Mouse (Mus musculus) limb, embryonic 12.5 days (tissue): ENCODE data around the gene Nprl2. TPM values are rescaled to one million over a fixed set of nuclear protein-coding genes. Genes with fewer than 3 reads are reported as not detected.
"Not testable (repeated sequence)": the region's sequence is repeated elsewhere in the genome, so short reads cannot be mapped to it uniquely, and the experiment has no call there.

ENCODE experiments used
- ATAC-seq: fragments of 200-750 bp; cut with Nextera tagmentation; 2 replicates; pipeline ENCODE4 v1.8.0; 2017; ENCODE audit warnings: low read depth, moderate TSS enrichment; ENCODE audit not compliant: insufficient number of reproducible peaks, insufficient read depth, low FRiP score, low TSS enrichment
- H3K27ac ChIP-seq: fragments of 300-500 bp; sonication (generic); 2 replicates; pipeline ENCODE4 v1.5.1; 2016; ENCODE audit warnings: mild to moderate bottlenecking, moderate library complexity
- H3K27me3 ChIP-seq: fragments of 300-500 bp; sonication (generic); 2 replicates; pipeline ENCODE4 v1.6.1; 2016; ENCODE audit warnings: mild to moderate bottlenecking, moderate library complexity
- H3K36me3 ChIP-seq: fragments of 300-500 bp; sonication (generic); 2 replicates; pipeline ENCODE4 v1.6.1; 2016; ENCODE audit warnings: mild to moderate bottlenecking, moderate library complexity
- H3K4me1 ChIP-seq: fragments of 300-500 bp; sonication (generic); replicated peaks from 2 replicates; pipeline ENCODE4 v1.6.1; 2016
- H3K4me2 ChIP-seq: fragments of 300-500 bp; sonication (generic); 2 replicates; pipeline ENCODE4 v1.6.1; 2016; ENCODE audit warnings: mild to moderate bottlenecking, moderate library complexity
- H3K4me3 ChIP-seq: fragments of 300-500 bp; sonication (generic); replicated peaks from 2 replicates; pipeline ENCODE4 v1.5.1; 2016; ENCODE audit warnings: mild to moderate bottlenecking
- H3K9ac ChIP-seq: fragments of 300-500 bp; sonication (generic); replicated peaks from 2 replicates; pipeline ENCODE4 v1.6.1; 2016; ENCODE audit warnings: mild to moderate bottlenecking, moderate library complexity
- H3K9me3 ChIP-seq: fragments of 300-500 bp; sonication (generic); 2 replicates; pipeline ENCODE4 v1.6.1; 2016; ENCODE audit warnings: mild to moderate bottlenecking, moderate library complexity
- WGBS: fragments of 180-500 bp; shearing (Covaris S2); methylation state at CpG from one replicate; pipeline ENCODE4 v1.1.7; 2016; 5-methylcytosine and 5-hydroxymethylcytosine counted together
- polyA plus RNA-seq: library from polyadenylated mRNA; unstranded; fragments of >200 nt; fragmentation: Nextera tagmentation; extraction: Ambion mirVana; gene quantifications from 2 replicates; pipeline ENCODE4 v1.2.1, GENCODE M21; 2016

Nprl2 gene
- polyA plus RNA-seq, 1 experiment from 2014 or later, result 38.6 TPM

- Histone ChIP-seq H3K4me3 (peak overlapping the region; percentile 81), H3K9ac (peak overlapping the region; percentile 88), H3K36me3 (peaks cover 61% of the 10 kb centered on the region), H3K9me3 (no peaks in the 10 kb centered on the region), H3K27me3 (no peaks in the 10 kb centered on the region), H3K27ac (peak overlapping the region; percentile 90), H3K4me2 (peak overlapping the region; percentile 96), H3K4me1 (peaks cover 40% of the 10 kb centered on the region)
- 48% methylated on average over 13 of the region's 13 CpGs for WGBS
- no peak for ATAC-seq
Measured at GRCm38 (mm10) chr9:107570016-107570415, 28.0 kb downstream of the Nprl2 start.

DNA sequence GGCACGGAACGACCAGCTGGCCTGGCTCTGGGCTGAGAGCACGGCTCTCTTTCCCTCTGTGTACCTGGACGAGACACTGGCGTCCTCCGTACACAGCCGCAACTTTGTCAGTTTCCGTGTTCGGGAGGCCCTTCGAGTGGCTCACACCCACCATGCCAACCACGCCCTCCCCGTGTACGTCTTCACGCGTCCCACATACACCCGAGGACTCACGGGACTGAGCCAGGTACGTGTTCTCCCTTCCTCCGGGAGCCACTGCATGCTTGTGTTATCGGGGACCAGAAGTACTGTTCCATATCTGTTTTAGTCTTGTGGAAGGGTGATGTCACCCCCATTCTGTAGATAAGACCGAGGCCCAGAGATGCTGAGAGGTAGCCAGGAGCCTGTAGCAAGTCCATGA, 28.8 kb downstream of the Nprl2 start:
- WGBS, result 93% methylated on average over 21 of the region's 21 CpGs
- Histone ChIP-seq H3K36me3 (peaks cover 55% of the 10 kb centered on the region), H3K4me3 (peak overlapping the region; percentile 81), H3K9me3 (no peaks in the 10 kb centered on the region), H3K4me2 (peak overlapping the region; percentile 96), H3K27ac (0 out of 2 replicates have a peak overlapping the region, but pooled peaks have one; percentile 4), H3K4me1 (peaks cover 43% of the 10 kb centered on the region), H3K9ac (peak overlapping the region; percentile 88), H3K27me3 (no peaks in the 10 kb centered on the region)
- no peak for ATAC-seq

DNA sequence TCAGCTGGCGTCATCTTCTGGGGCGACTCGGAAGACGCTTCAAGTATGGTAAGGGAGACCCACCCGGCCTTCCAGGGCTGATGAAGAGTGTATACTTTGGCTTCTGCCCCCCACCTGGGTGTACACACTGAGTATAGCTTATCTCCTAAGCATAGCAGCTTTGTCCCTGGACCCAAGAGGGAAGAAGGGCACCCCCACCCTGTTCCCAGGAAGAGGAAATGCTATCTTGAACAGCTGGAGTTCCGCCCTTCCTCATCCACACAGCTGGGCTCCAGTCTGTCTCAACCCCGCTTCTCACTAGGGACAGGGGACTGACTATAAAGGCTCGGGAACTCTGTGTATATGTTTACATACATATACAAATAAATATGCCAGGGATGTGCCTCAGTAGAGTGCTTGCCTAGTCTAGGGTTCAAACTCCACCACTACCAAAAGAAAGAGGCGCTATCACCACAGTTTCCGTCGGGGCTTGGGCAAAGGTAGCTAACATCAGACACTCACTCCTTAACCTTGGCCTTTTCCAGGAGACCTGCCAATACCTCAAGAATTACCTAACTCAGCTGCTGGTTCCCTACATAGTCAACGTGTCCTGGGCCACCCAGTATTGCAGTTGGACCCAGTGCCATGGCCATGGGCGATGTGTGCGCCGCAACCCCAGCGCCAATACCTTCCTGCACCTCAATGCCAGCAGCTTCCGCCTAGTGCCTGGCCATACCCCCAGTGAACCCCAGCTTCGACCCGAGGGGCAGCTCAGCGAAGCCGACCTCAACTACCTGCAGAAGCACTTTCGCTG, 29.7 kb downstream of the Nprl2 start:
- H3K4me2 ChIP-seq, result peak overlapping the region; percentile 96
- H3K9me3 ChIP-seq, result no peaks in the 10 kb centered on the region
- H3K4me3 ChIP-seq, result 0 out of 2 replicates have a peak overlapping the region, but pooled peaks have one; percentile 81
- H3K4me1 ChIP-seq, result peaks cover 46% of the 10 kb centered on the region
- H3K36me3 ChIP-seq, result peaks cover 47% of the 10 kb centered on the region
- no peak for ATAC-seq
- H3K27me3 ChIP-seq, result no peaks in the 10 kb centered on the region
- WGBS, result 96% methylated on average over 22 of the region's 22 CpGs
- H3K27ac ChIP-seq, result no peak overlapping the region
- no peak overlapping the region for H3K9ac ChIP-seq

DNA sequence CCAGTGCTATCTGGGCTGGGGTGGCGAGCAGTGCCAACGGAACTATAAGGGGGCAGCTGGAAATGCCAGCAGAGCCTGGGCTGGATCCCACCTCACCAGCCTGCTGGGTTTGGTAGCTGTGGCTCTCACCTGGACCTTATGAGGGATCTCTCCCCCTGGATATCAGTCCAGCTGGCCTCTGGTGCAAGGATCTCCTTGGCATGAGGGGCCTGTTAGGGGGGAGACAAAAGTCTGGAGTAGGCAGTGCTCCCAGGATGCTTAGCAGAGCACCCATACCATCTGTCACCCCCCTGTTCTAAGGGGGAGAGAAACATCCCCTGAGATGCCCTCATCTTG, 30.3 kb downstream of the Nprl2 start:
- no peak for ATAC-seq
- no peak overlapping the region for H3K4me2 ChIP-seq
- no peak overlapping the region for H3K4me3 ChIP-seq
- H3K27ac ChIP-seq, result no peak overlapping the region
- H3K9ac ChIP-seq, result no peak overlapping the region
- WGBS, result 98% methylated on average over 2 of the region's 2 CpGs
- H3K36me3 ChIP-seq, result peaks cover 47% of the 10 kb centered on the region
- no peaks in the 10 kb centered on the region for H3K9me3 ChIP-seq
- H3K27me3 ChIP-seq, result no peaks in the 10 kb centered on the region
- H3K4me1 ChIP-seq, result peaks cover 46% of the 10 kb centered on the region

DNA sequence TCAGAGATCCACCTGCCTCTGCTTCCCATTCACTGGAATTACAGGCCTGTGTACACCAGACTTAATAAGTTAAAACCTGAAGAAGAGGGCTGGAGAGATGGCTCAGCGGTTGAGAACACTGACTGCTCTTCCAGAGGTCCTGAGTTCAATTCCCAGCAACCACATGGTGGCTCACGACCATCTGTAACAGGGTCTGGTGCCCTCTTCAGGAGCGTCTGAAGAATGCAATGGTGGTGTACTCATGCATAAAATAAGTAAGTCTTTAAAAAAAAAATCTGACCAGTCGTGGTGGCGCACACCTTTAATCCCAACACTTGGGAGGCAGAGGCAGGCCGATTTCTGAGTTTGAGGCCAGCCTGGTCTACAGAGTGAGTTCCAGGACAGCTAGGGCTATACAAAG, 31.7 kb downstream of the Nprl2 start:
- H3K4me3 ChIP-seq, ATAC-seq, H3K9me3 ChIP-seq, H3K9ac ChIP-seq, H3K27ac ChIP-seq, H3K27me3 ChIP-seq, H3K4me2 ChIP-seq: not testable (repeated sequence)
- WGBS, result 81% methylated on average over 6 of the region's 6 CpGs
- Histone ChIP-seq H3K36me3 (peaks cover 49% of the 10 kb centered on the region), H3K4me1 (peaks cover 51% of the 10 kb centered on the region)

GRCm38 (mm10) chr9:107575579-107576356, 33.7 kb downstream of the Nprl2 start:
- no peak overlapping the region for H3K9ac ChIP-seq
- H3K27me3 ChIP-seq, result no peaks in the 10 kb centered on the region
- H3K4me1 ChIP-seq, result peaks cover 54% of the 10 kb centered on the region
- peaks cover 44% of the 10 kb centered on the region for H3K36me3 ChIP-seq
- peak overlapping the region; percentile 83 for H3K27ac ChIP-seq
- no peaks in the 10 kb centered on the region for H3K9me3 ChIP-seq
- 80% methylated on average over 14 of the region's 14 CpGs for WGBS
- H3K4me2 ChIP-seq, result no peak overlapping the region
- no peak for ATAC-seq
- H3K4me3 ChIP-seq, result no peak overlapping the region

DNA sequence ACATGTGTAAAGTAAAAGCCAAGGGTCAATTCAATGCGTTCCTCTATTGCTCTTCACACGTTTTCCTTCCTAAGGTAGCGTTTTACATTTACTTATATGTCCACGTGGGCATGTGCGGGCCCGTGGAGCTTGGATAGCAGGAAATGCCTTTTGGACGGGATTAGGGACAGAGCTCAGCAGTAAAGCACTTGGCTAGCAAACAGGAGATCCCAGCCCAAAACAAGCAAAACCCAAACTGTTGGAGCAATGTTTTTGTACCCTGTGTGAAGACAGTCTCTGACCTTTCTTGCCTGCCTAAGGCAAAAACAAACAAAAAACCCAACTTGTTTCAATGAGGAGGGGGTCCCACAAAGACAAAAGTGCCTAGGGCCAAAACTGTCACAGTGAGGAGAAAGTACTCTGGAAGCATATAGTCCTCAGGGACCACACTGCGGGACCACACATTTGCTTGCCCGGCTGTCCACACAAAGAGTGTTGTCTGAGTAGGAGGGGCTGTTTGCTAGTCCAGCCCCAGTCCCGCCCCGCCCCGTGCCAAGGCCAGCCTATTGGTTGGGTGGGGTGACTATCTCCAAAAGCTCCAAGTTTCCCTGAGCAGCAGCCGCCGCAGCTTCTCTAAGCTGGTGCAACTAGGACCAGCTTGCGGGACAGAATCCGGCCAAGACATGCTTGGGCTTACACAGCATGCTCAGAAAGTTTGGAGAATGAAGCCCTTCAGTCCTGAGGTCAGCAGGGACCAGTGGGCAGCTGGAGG, 34.5 kb downstream of the Nprl2 start, which contains the start of gene Hyal1:
Gene Hyal1, plus strand, starts transcription at position 571 of the 751 bp plus-strand sequence.
- H3K9me3 ChIP-seq, result no peaks in the 10 kb centered on the region
- peaks cover 36% of the 10 kb centered on the region for H3K36me3 ChIP-seq
- peak; percentile 59 for ATAC-seq
- peak within 1 kb of the TSS; percentile 83 for H3K27ac ChIP-seq
- H3K4me3 ChIP-seq, result peak within 1 kb of the TSS; percentile 38
- peak within 1 kb of the TSS; percentile 57 for H3K9ac ChIP-seq
- H3K4me1 ChIP-seq, result peaks cover 53% of the 10 kb centered on the region
- no peaks in the 10 kb centered on the region for H3K27me3 ChIP-seq
- WGBS, result 23% methylated on average over 16 of the region's 16 CpGs
- H3K4me2 ChIP-seq, result peak within 1 kb of the TSS; percentile 56

- peaks cover 26% of the 10 kb centered on the region for H3K36me3 ChIP-seq
- no peaks in the 10 kb centered on the region for H3K9me3 ChIP-seq
- no peak overlapping the region for H3K27ac ChIP-seq
- peaks cover 60% of the 10 kb centered on the region for H3K4me1 ChIP-seq
- 92% methylated on average over 10 of the region's 10 CpGs for WGBS
- H3K9ac ChIP-seq, result no peak overlapping the region
- no peak for ATAC-seq
- no peaks in the 10 kb centered on the region for H3K27me3 ChIP-seq
- no peak overlapping the region for H3K4me3 ChIP-seq
- H3K4me2 ChIP-seq, result 0 out of 2 replicates have a peak overlapping the region, but pooled peaks have one; percentile 56
Measured at GRCm38 (mm10) chr9:107577871-107578270, 35.8 kb downstream of the Nprl2 start.

- 75% methylated on average over 3 of the region's 3 CpGs for WGBS
- no peak within 1 kb of the TSS for H3K4me3 ChIP-seq
Measured at GRCm38 (mm10) chr9:107578587-107578986, 36.6 kb downstream of the Nprl2 start, which contains the start of gene Naa80. Gene Naa80 (plus strand): TSS chr9:107578887.

GRCm38 (mm10) chr9:107579023-107579900, 37.2 kb downstream of the Nprl2 start:
- peak overlapping the region; percentile 94 for H3K27ac ChIP-seq
- H3K4me3 ChIP-seq, result no peak overlapping the region
- peaks cover 60% of the 10 kb centered on the region for H3K4me1 ChIP-seq
- no peaks in the 10 kb centered on the region for H3K27me3 ChIP-seq
- no peak for ATAC-seq
- WGBS, result 96% methylated on average over 14 of the region's 14 CpGs
- peaks cover 27% of the 10 kb centered on the region for H3K36me3 ChIP-seq
- peak overlapping the region; percentile 96 for H3K4me2 ChIP-seq
- no peaks in the 10 kb centered on the region for H3K9me3 ChIP-seq
- H3K9ac ChIP-seq, result 0 out of 2 replicates have a peak overlapping the region, but pooled peaks have one; percentile 82

More at GRCm38 (mm10) chr9:107578587-107578986, 36.6 kb downstream of the Nprl2 start, which contains the start of gene Naa80:
- ATAC-seq, result no peak
- no peaks in the 10 kb centered on the region for H3K9me3 ChIP-seq
- peak within 1 kb of the TSS; percentile 94 for H3K27ac ChIP-seq
- no peaks in the 10 kb centered on the region for H3K27me3 ChIP-seq
- H3K4me1 ChIP-seq, result peaks cover 60% of the 10 kb centered on the region
- H3K4me2 ChIP-seq, result peak within 1 kb of the TSS; percentile 96
- peaks cover 26% of the 10 kb centered on the region for H3K36me3 ChIP-seq
- 0 out of 2 replicates have a peak within 1 kb of the TSS, but pooled peaks have one; percentile 82 for H3K9ac ChIP-seq
